Mouse (Mus musculus) B cell, adult 67 days (primary cell): ENCODE measurements around the gene Eif2s3y. TPM values are rescaled to one million over a fixed set of nuclear protein-coding genes. Genes with fewer than 3 reads are reported as not detected.

ENCODE experiments used
- total RNA-seq, 2 experiments: library from RNA; stranded (reverse); gene quantifications; 4 replicates each; pipeline ENCODE4 v1.2.4; 2023

Eif2s3y gene
- total RNA-seq = 100 to 1,000 TPM in 1 of 2 experiments, not detected in 1; 156 TPM

DNA sequence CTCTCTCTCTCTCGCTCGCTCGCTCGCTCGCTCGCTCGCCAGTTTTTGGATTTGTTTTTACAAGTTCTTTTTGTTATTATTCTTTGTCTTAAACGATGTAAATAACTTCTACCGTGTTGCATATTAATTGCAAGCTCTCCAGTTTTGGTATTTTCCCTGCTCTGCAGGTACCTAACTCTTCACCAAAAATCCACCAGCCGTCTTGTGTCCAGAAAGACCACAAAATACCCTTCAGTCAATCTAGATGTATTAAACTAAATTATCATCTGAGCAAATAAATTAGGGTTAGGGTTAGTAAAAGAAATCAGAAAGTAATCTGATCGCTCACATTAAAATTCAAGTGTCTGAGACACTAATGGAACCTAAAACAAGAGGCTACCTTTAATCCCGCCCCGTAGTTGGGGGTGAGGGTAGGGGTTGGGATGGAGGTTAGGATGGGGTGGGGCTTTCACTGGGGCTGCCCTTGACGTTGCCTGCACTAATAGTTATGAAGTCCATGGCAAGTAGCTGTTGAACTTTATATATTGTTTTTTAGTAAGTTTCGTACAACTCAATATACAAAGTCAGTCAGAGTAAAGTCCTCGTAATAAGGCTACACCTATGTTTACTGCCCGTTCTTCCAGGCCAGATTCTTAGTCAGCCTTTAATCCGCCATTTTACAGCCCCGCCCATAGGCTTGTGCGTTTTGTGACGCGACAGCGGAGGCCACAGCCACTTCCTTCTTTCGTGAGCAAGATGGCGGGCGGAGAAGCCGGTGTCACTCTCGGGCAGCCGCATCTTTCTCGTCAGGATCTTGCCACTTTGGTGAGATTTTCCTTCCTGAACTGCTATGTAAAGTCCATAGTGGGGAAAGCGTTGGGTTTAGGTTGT is at the start of gene Eif2s3y:
Gene Eif2s3y, plus strand, starts transcription at position 662 of the 870 bp plus-strand sequence.

Other genes starting within 250 kb of the Eif2s3y start
- not detected for gene Zfy1, start 213.1 kb upstream of the Eif2s3y start, total RNA-seq
- gene Uba1y, start 191.9 kb upstream of the Eif2s3y start, total RNA-seq = not detected
- 10 to 100 TPM in 1 of 2 experiments, not detected in 1; 51.1 TPM for gene Kdm5d, start 112.8 kb upstream of the Eif2s3y start, total RNA-seq
- 10 to 100 TPM in 1 of 2 experiments, under 1 TPM in 1; 0.24 to 50.3 TPM for gene Uty, start 235.2 kb downstream of the Eif2s3y start, total RNA-seq